Mouse (Mus musculus): ENCODE data around the gene Lrrc63. TPM values are rescaled to one million over a fixed set of nuclear protein-coding genes. Genes with fewer than 3 reads are reported as not detected.

Lrrc63 gene
- not detected in 2 replicates for polyA plus RNA-seq (2014; fragmentation: Nextera tagmentation; extraction: Ambion mirVana)

GRCm38 (mm10) chr14:75130501-75131318 lies at the start of gene Lrrc63, which contains the start of gene Lcp1:
TSS of gene Lrrc63 (minus strand) at chr14:75130881.
TSS of gene Lcp1 (plus strand) at chr14:75131101.
- Histone ChIP-seq H3K36me3 (ENCODE audit: control insufficient read depth, insufficient read depth, low read length) (no peaks in the 10 kb centered on the region), H3K9ac (replicated peaks; ENCODE audit: low read depth, low read length) (peak within 1 kb of the TSS; percentile 26; the same call in 1 of the 2 replicates), H3K27ac (ENCODE audit: low read length) (no peak within 1 kb of the TSS), H3K9me3 (ENCODE audit: control insufficient read depth, low read depth, low read length) (no peaks in the 10 kb centered on the region), H3K27me3 (ENCODE audit: control insufficient read depth, insufficient read depth, low read length) (no peaks in the 10 kb centered on the region), H3K4me1 (ENCODE audit: control insufficient read depth, insufficient read depth, low read length) (no peaks in the 10 kb centered on the region), H3K4me3 (ENCODE audit: low read depth, low read length) (peak within 1 kb of the TSS; percentile 56), H3K4me2 (replicated peaks; ENCODE audit: low read depth, low read length) (peak within 1 kb of the TSS; percentile 84)
- under 1% methylated on average over 42 of the region's 42 CpGs for WGBS
- peak; percentile 94 for ATAC-seq (ENCODE audit: insufficient number of reproducible peaks, insufficient read depth, low FRiP score, low read depth)

GRCm38 (mm10) chr14:75179255-75179963 lies 48.7 kb upstream of the Lrrc63 start:
- Histone ChIP-seq H3K4me3 (ENCODE audit: low read depth, low read length) (no peak overlapping the region), H3K4me2 (replicated peaks; ENCODE audit: low read depth, low read length) (no peak overlapping the region), H3K9me3 (ENCODE audit: control insufficient read depth, low read depth, low read length) (no peaks in the 10 kb centered on the region), H3K9ac (replicated peaks; ENCODE audit: low read depth, low read length) (no peak overlapping the region), H3K27me3 (ENCODE audit: control insufficient read depth, insufficient read depth, low read length) (no peaks in the 10 kb centered on the region), H3K4me1 (ENCODE audit: control insufficient read depth, insufficient read depth, low read length) (0 out of 2 replicates have a peak, but pooled peaks cover 6% of the 10 kb centered on the region), H3K27ac (ENCODE audit: low read length) (0 out of 2 replicates have a peak overlapping the region, but pooled peaks have one; percentile 21), H3K36me3 (ENCODE audit: control insufficient read depth, insufficient read depth, low read length) (no peaks in the 10 kb centered on the region)
- WGBS: 86% methylated on average over 20 of the region's 20 CpGs
- ATAC-seq (ENCODE audit: insufficient number of reproducible peaks, insufficient read depth, low FRiP score, low read depth): no peak

GRCm38 (mm10) chr14:75178801-75179211 lies 48.1 kb upstream of the Lrrc63 start:
- ATAC-seq (ENCODE audit: insufficient number of reproducible peaks, insufficient read depth, low FRiP score, low read depth): no peak
- no peaks in the 10 kb centered on the region for H3K9me3 ChIP-seq (ENCODE audit: control insufficient read depth, low read depth, low read length)
- H3K9ac ChIP-seq (replicated peaks; ENCODE audit: low read depth, low read length): no peak overlapping the region
- WGBS: 66% methylated on average over 10 of the region's 10 CpGs
- H3K27me3 ChIP-seq (ENCODE audit: control insufficient read depth, insufficient read depth, low read length): no peaks in the 10 kb centered on the region
- no peak overlapping the region for H3K4me2 ChIP-seq (replicated peaks; ENCODE audit: low read depth, low read length)
- H3K4me1 ChIP-seq (ENCODE audit: control insufficient read depth, insufficient read depth, low read length): 0 out of 2 replicates have a peak, but pooled peaks cover 6% of the 10 kb centered on the region
- H3K36me3 ChIP-seq (ENCODE audit: control insufficient read depth, insufficient read depth, low read length): no peaks in the 10 kb centered on the region
- H3K27ac ChIP-seq (ENCODE audit: low read length): no peak overlapping the region
- H3K4me3 ChIP-seq (ENCODE audit: low read depth, low read length): no peak overlapping the region

GRCm38 (mm10) chr14:75178384-75178793 lies 47.7 kb upstream of the Lrrc63 start:
- H3K4me1 ChIP-seq (ENCODE audit: control insufficient read depth, insufficient read depth, low read length): 0 out of 2 replicates have a peak, but pooled peaks cover 6% of the 10 kb centered on the region
- H3K4me3 ChIP-seq (ENCODE audit: low read depth, low read length): no peak overlapping the region
- no peak overlapping the region for H3K4me2 ChIP-seq (replicated peaks; ENCODE audit: low read depth, low read length)
- no peaks in the 10 kb centered on the region for H3K27me3 ChIP-seq (ENCODE audit: control insufficient read depth, insufficient read depth, low read length)
- H3K27ac ChIP-seq (ENCODE audit: low read length): no peak overlapping the region
- 74% methylated on average over 14 of the region's 14 CpGs for WGBS
- H3K9ac ChIP-seq (replicated peaks; ENCODE audit: low read depth, low read length): no peak overlapping the region
- H3K9me3 ChIP-seq (ENCODE audit: control insufficient read depth, low read depth, low read length): no peaks in the 10 kb centered on the region
- ATAC-seq (ENCODE audit: insufficient number of reproducible peaks, insufficient read depth, low FRiP score, low read depth): 0 out of 2 replicates have a peak, but pooled peaks have one; percentile 56
- no peaks in the 10 kb centered on the region for H3K36me3 ChIP-seq (ENCODE audit: control insufficient read depth, insufficient read depth, low read length)

GRCm38 (mm10) chr14:75177400-75177799 lies 46.7 kb upstream of the Lrrc63 start:
- Histone ChIP-seq H3K9me3 (ENCODE audit: control insufficient read depth, low read depth, low read length) (no peaks in the 10 kb centered on the region), H3K36me3 (ENCODE audit: control insufficient read depth, insufficient read depth, low read length) (no peaks in the 10 kb centered on the region), H3K9ac (replicated peaks; ENCODE audit: low read depth, low read length) (no peak overlapping the region), H3K4me3 (ENCODE audit: low read depth, low read length) (no peak overlapping the region), H3K4me2 (replicated peaks; ENCODE audit: low read depth, low read length) (no peak overlapping the region), H3K27me3 (ENCODE audit: control insufficient read depth, insufficient read depth, low read length) (no peaks in the 10 kb centered on the region), H3K27ac (ENCODE audit: low read length) (no peak overlapping the region), H3K4me1 (ENCODE audit: control insufficient read depth, insufficient read depth, low read length) (0 out of 2 replicates have a peak, but pooled peaks cover 6% of the 10 kb centered on the region)
- ATAC-seq (ENCODE audit: insufficient number of reproducible peaks, insufficient read depth, low FRiP score, low read depth): no peak
- WGBS: 78% methylated on average over 3 of the region's 3 CpGs

GRCm38 (mm10) chr14:75176425-75177045 lies 45.9 kb upstream of the Lrrc63 start:
- H3K27me3 ChIP-seq (ENCODE audit: control insufficient read depth, insufficient read depth, low read length): no peaks in the 10 kb centered on the region
- no peak for ATAC-seq (ENCODE audit: insufficient number of reproducible peaks, insufficient read depth, low FRiP score, low read depth)
- 0 out of 2 replicates have a peak, but pooled peaks cover 6% of the 10 kb centered on the region for H3K4me1 ChIP-seq (ENCODE audit: control insufficient read depth, insufficient read depth, low read length)
- no peak overlapping the region for H3K27ac ChIP-seq (ENCODE audit: low read length)
- no peak overlapping the region for H3K4me3 ChIP-seq (ENCODE audit: low read depth, low read length)
- no peaks in the 10 kb centered on the region for H3K36me3 ChIP-seq (ENCODE audit: control insufficient read depth, insufficient read depth, low read length)
- no peak overlapping the region for H3K9ac ChIP-seq (replicated peaks; ENCODE audit: low read depth, low read length)
- H3K9me3 ChIP-seq (ENCODE audit: control insufficient read depth, low read depth, low read length): no peaks in the 10 kb centered on the region
- no peak overlapping the region for H3K4me2 ChIP-seq (replicated peaks; ENCODE audit: low read depth, low read length)
- WGBS: 57% methylated on average over 4 of the region's 4 CpGs

GRCm38 (mm10) chr14:75175781-75176180 lies 45.1 kb upstream of the Lrrc63 start:
- WGBS: 74% methylated on average over 7 of the region's 7 CpGs
- Histone ChIP-seq H3K9me3 (ENCODE audit: control insufficient read depth, low read depth, low read length) (no peaks in the 10 kb centered on the region), H3K4me1 (ENCODE audit: control insufficient read depth, insufficient read depth, low read length) (0 out of 2 replicates have a peak, but pooled peaks cover 6% of the 10 kb centered on the region), H3K4me3 (ENCODE audit: low read depth, low read length) (no peak overlapping the region), H3K36me3 (ENCODE audit: control insufficient read depth, insufficient read depth, low read length) (no peaks in the 10 kb centered on the region), H3K4me2 (replicated peaks; ENCODE audit: low read depth, low read length) (no peak overlapping the region), H3K27me3 (ENCODE audit: control insufficient read depth, insufficient read depth, low read length) (no peaks in the 10 kb centered on the region), H3K9ac (replicated peaks; ENCODE audit: low read depth, low read length) (no peak overlapping the region), H3K27ac (ENCODE audit: low read length) (no peak overlapping the region)
- ATAC-seq (ENCODE audit: insufficient number of reproducible peaks, insufficient read depth, low FRiP score, low read depth): no peak
